Mouse (Mus musculus) MEL (cell line): ENCODE results near the gene Cd44. TPM values are rescaled to one million over a fixed set of nuclear protein-coding genes. Genes with fewer than 3 reads are reported as not detected.

Experiments used
- DNase-seq: peaks from one replicate; pipeline ENCODE4 v3.0.0; 2011; ENCODE audit warnings: low read depth, low spot score
- H3K27ac ChIP-seq: 2 replicates; pipeline ENCODE4 v1.5.1; 2012; ENCODE audit warnings: low read depth, mild to moderate bottlenecking, control low read depth, low read length, moderate library complexity; ENCODE audit not compliant: control insufficient read depth
- H3K27me3 ChIP-seq, 2 experiments: fragments of 150-350 bp in 1 of 2; sonication (generic) in 1 of 2; 2 replicates each; pipeline ENCODE4 v1.6.1; 2012; ENCODE audit warnings: low read length in 2 of 2, mild to moderate bottlenecking in 2 of 2, improper control_type of control experiment in 1 of 2, moderate library complexity in 1 of 2; ENCODE audit not compliant: insufficient read depth in 2 of 2, control insufficient read depth in 1 of 2
- H3K36me3 ChIP-seq, 2 experiments: 2 replicates each; pipeline ENCODE4 v1.6.1; 2012 to 2014; ENCODE audit warnings: low read length in 2 of 2, improper control_type of control experiment in 1 of 2, inconsistent platforms in 1 of 2, mild to moderate bottlenecking in 1 of 2; ENCODE audit not compliant: insufficient read depth in 2 of 2, control insufficient read depth in 1 of 2
- H3K4me1 ChIP-seq, 2 experiments: fragments of 150-350 bp in 1 of 2; sonication (generic) in 1 of 2; 2 replicates each; pipeline ENCODE4 v1.6.1; 2012; ENCODE audit warnings: low read length in 2 of 2, improper control_type of control experiment in 1 of 2, mild to moderate bottlenecking in 1 of 2; ENCODE audit not compliant: insufficient read depth in 2 of 2, control insufficient read depth in 1 of 2
- H3K4me3 ChIP-seq, 2 experiments: fragments of 150-350 bp in 1 of 2; sonication (generic) in 1 of 2; 2 replicates each; pipeline ENCODE4 v1.5.1; 2012; ENCODE audit warnings: low read depth in 2 of 2, low read length in 2 of 2, mild to moderate bottlenecking in 2 of 2, moderate library complexity in 2 of 2, control low read depth in 1 of 2, improper control_type of control experiment in 1 of 2; ENCODE audit not compliant: control insufficient read depth in 1 of 2, insufficient read depth in 1 of 2
- H3K79me2 ChIP-seq: 2 replicates; pipeline ENCODE4 v1.6.1; 2012; ENCODE audit warnings: mild to moderate bottlenecking, low read length, moderate library complexity; ENCODE audit not compliant: control insufficient read depth, poor library complexity, insufficient read depth
- H3K9ac ChIP-seq: 2 replicates; pipeline ENCODE4 v1.6.1; 2012; ENCODE audit warnings: low read depth, mild to moderate bottlenecking, control low read depth, low read length, moderate library complexity; ENCODE audit not compliant: control insufficient read depth, poor library complexity, severe bottlenecking
- H3K9me3 ChIP-seq: fragments of 150-350 bp; sonication (generic); replicated peaks from 2 replicates; pipeline ENCODE4 v1.6.1; 2012; ENCODE audit warnings: mild to moderate bottlenecking, low read length, improper control_type of control experiment, moderate library complexity; ENCODE audit not compliant: insufficient read depth
- CTCF ChIP-seq, 3 experiments: IDR thresholded peaks in 2 of 3; conservative IDR thresholded peaks in 1 of 3; 2 replicates each; pipeline ENCODE4 v1.5.1; 2011 to 2012; ENCODE audit warnings: low read length in 3 of 3, low read depth in 2 of 3, mild to moderate bottlenecking in 2 of 3, improper control_type of control experiment in 1 of 3, inconsistent platforms in 1 of 3, mixed read lengths in 1 of 3, moderate library complexity in 1 of 3; ENCODE audit not compliant: control insufficient read depth in 1 of 3, insufficient read depth in 1 of 3, poor library complexity in 1 of 3, severe bottlenecking in 1 of 3
- E2F4 ChIP-seq: IDR thresholded peaks from 2 replicates; pipeline ENCODE4 v1.6.1; 2011; ENCODE audit warnings: low read depth, low read length, improper control_type of control experiment, borderline replicate concordance
- EP300 ChIP-seq, 2 experiments: IDR thresholded peaks; 2 replicates each; pipeline ENCODE4 v1.6.1; 2011; ENCODE audit warnings: improper control_type of control experiment in 2 of 2, low read length in 2 of 2, low read depth in 1 of 2, mild to moderate bottlenecking in 1 of 2
- ETS1 ChIP-seq: IDR thresholded peaks from 2 replicates; pipeline ENCODE4 v1.6.1; 2012; ENCODE audit warnings: low read depth, mild to moderate bottlenecking, inconsistent platforms, low read length, improper control_type of control experiment, moderate library complexity
- GABPA ChIP-seq: IDR thresholded peaks from 2 replicates; pipeline ENCODE4 v1.6.1; 2012; ENCODE audit warnings: low read depth, mild to moderate bottlenecking, inconsistent platforms, low read length, improper control_type of control experiment, moderate library complexity
- GATA1 ChIP-seq: IDR thresholded peaks from 2 replicates; pipeline ENCODE4 v1.6.1; 2011; ENCODE audit warnings: low read depth, low read length, improper control_type of control experiment
- HCFC1 ChIP-seq: IDR thresholded peaks from 2 replicates; pipeline ENCODE4 v1.6.1; 2012; ENCODE audit warnings: low read depth, mild to moderate bottlenecking, inconsistent platforms, low read length, improper control_type of control experiment, moderate library complexity
- KAT2A ChIP-seq: conservative IDR thresholded peaks from 2 replicates; pipeline ENCODE4 v1.6.1; 2012; ENCODE audit warnings: low read depth, low read length, improper control_type of control experiment, inconsistent platforms
- MAZ ChIP-seq: IDR thresholded peaks from 2 replicates; pipeline ENCODE4 v1.6.1; 2012; ENCODE audit warnings: low read depth, mild to moderate bottlenecking, inconsistent platforms, low read length, improper control_type of control experiment
- MXI1 ChIP-seq: IDR thresholded peaks from 2 replicates; pipeline ENCODE4 v1.6.1; 2011; ENCODE audit warnings: mild to moderate bottlenecking, low read depth, low read length, improper control_type of control experiment
- MYB ChIP-seq: IDR thresholded peaks from 2 replicates; pipeline ENCODE4 v1.6.1; 2011; ENCODE audit warnings: mild to moderate bottlenecking, low read depth, low read length, improper control_type of control experiment
- MYC ChIP-seq: IDR thresholded peaks from 2 replicates; pipeline ENCODE4 v1.6.1; 2011; ENCODE audit warnings: low read depth, mild to moderate bottlenecking, low read length, improper control_type of control experiment, moderate library complexity
- NELFE ChIP-seq: IDR thresholded peaks from 2 replicates; pipeline ENCODE4 v1.6.1; 2011; ENCODE audit warnings: low read depth, low read length, improper control_type of control experiment
- RCOR1 ChIP-seq: IDR thresholded peaks from 2 replicates; pipeline ENCODE4 v1.6.1; 2012; ENCODE audit warnings: low read depth, mild to moderate bottlenecking, inconsistent platforms, low read length, improper control_type of control experiment
- SIN3A ChIP-seq: IDR thresholded peaks from 2 replicates; pipeline ENCODE4 v1.6.1; 2012; ENCODE audit warnings: low read length, improper control_type of control experiment, inconsistent platforms
- TBP ChIP-seq: IDR thresholded peaks from 2 replicates; pipeline ENCODE4 v1.8.0; 2011; ENCODE audit warnings: low read depth, low read length, improper control_type of control experiment
- UBTF ChIP-seq: IDR thresholded peaks from 2 replicates; pipeline ENCODE4 v1.6.1; 2012; ENCODE audit warnings: low read depth, mild to moderate bottlenecking, inconsistent platforms, low read length, improper control_type of control experiment, moderate library complexity, borderline replicate concordance; ENCODE audit not compliant: insufficient read depth
- USF1 ChIP-seq: IDR thresholded peaks from 2 replicates; pipeline ENCODE4 v1.6.1; 2014; ENCODE audit warnings: low read depth, mild to moderate bottlenecking, inconsistent platforms, low read length, improper control_type of control experiment, moderate library complexity
- ZKSCAN1 ChIP-seq: IDR thresholded peaks from 2 replicates; pipeline ENCODE4 v1.6.1; 2012; ENCODE audit warnings: low read depth, mild to moderate bottlenecking, inconsistent platforms, low read length, improper control_type of control experiment, moderate library complexity
- ZMIZ1 ChIP-seq: IDR thresholded peaks from 2 replicates; pipeline ENCODE4 v1.6.1; 2012; ENCODE audit warnings: low read depth, mild to moderate bottlenecking, inconsistent platforms, low read length, improper control_type of control experiment, moderate library complexity
- ZNF384 ChIP-seq: IDR thresholded peaks from 2 replicates; pipeline ENCODE4 v1.6.1; 2012; ENCODE audit warnings: low read depth, mild to moderate bottlenecking, inconsistent platforms, low read length, improper control_type of control experiment
- polyA plus RNA-seq, 2 experiments: library from polyadenylated mRNA; stranded (reverse) in 1 of 2; unstranded in 1 of 2; fragments of >175 nt in 1 of 2; fragments of >200 nt in 1 of 2; gene quantifications; 2 replicates each; pipeline versions ENCODE4 v1.2.1 to v1.2.4; 2012; ENCODE audit warnings: low replicate concordance in 2 of 2, low read depth in 1 of 2; ENCODE audit not compliant: insufficient read length in 2 of 2, insufficient read depth in 1 of 2, missing spikeins in 1 of 2
- total RNA-seq: library from RNA; depleted of rRNA; stranded (reverse); fragments of 300-350 nt; gene quantifications from 2 replicates; pipeline ENCODE4 v1.2.3, GENCODE M21; 2012

Cd44 gene
- total and polyA plus RNA-seq, 3 experiments, result 43.8 to 226 (median 53.9) TPM

DNA sequence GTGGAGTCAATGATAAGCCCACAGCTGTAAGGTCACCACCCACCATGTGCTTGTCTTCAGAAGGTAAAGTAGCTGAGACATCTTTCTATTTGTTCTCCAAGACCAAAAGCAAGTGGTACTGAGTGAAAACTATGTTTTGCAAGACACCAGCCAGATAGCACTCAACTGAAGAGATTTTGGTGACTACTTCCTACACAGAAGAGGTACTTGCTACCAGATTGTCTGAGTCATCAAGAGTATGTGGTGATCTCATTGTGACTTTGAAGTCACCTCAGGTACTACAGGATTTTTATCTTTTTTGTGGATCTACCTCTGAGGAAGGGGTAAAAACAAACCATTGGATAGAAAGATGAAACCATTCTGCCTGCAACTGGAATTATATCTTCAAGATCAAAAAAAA lies 69.9 kb downstream of the Cd44 start:
- no peak overlapping the region for H3K4me3 ChIP-seq
- H3K9me3 ChIP-seq, result no peaks in the 10 kb centered on the region
- TF ChIP-seq GATA1 (no peak), TBP (no peak), SIN3A (no peak), MYB (no peak)
- TF ChIP-seq, all 39 proteins: peak for 0
- Histone ChIP-seq H3K9ac (no peak overlapping the region), H3K36me3 (peaks cover 0 to 24% of the 10 kb centered on the region in 2 experiments; a peak in 2 of 4 replicates), H3K4me1 (no peaks in the 10 kb centered on the region), H3K79me2 (no peaks in the 10 kb centered on the region), H3K27ac (no peak overlapping the region), H3K27me3 (no peaks in the 10 kb centered on the region)
- DNase-seq, result no peak

DNA sequence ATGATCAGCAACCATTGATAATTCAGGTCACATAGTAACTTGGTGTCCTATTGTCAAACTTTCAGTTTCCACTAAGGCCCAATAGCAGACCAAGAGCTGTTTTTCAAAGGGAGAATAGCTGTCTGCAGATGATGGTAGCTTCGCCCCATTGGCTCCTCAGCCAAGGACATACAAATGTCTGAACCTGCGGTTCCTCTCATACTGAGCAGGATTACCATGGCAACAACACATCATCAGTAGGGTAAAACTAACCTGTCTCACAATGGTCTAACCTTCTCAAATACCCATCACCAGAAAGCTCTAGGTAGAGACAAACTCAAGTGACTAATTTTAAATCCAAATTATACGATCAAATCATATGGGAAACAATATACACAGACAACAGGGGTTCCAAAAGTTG lies 72.3 kb downstream of the Cd44 start:
- Histone ChIP-seq H3K79me2 (no peaks in the 10 kb centered on the region), H3K27ac (no peak overlapping the region), H3K4me1 (no peaks in the 10 kb centered on the region), H3K9me3 (no peaks in the 10 kb centered on the region), H3K36me3 (peaks cover 7 to 22% of the 10 kb centered on the region in 2 experiments; a peak in 3 of 4 replicates), H3K4me3 (no peak overlapping the region), H3K9ac (no peak overlapping the region), H3K27me3 (no peaks in the 10 kb centered on the region)
- no peak for DNase-seq
- no peak for TF ChIP-seq TBP
- TF ChIP-seq SIN3A, result no peak
- TF ChIP-seq GABPA, result no peak
- no peak for TF ChIP-seq RCOR1
- no peak for TF ChIP-seq HCFC1

DNA sequence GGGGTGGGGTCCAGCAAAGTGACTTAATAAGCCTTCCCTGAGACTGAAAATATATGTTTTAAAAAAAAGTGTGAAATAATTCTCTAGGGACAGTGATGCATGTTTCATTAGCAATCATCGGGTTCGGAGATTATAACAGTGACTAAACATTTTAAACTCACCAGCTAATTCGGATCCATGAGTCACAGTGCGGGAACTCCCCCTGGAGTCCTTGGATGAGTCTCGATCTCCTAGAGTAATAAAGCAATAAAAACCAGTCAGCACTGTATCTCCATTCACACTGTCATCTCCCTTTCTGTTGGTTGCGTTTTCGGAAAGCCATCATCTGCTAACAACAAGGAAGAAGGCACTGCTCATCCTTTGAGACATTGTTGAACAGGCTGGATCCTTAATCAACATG lies 73.1 kb downstream of the Cd44 start:
- H3K4me3 ChIP-seq, result no peak overlapping the region
- DNase-seq, result no peak
- H3K36me3 ChIP-seq, result peaks cover 7 to 25% of the 10 kb centered on the region in 2 experiments; a peak in 3 of 4 replicates
- TF ChIP-seq MYB (no peak), CTCF (IDR thresholded peaks at IDR 0.05 in 2 of 3, conservative IDR thresholded peaks at IDR 0.05 in 1 of 3; ENCODE audit: control insufficient read depth in 1 of 3, insufficient read depth in 1 of 3, low read depth in 2 of 3, low read length in 3 of 3, poor library complexity in 1 of 3, severe bottlenecking in 1 of 3) (no peak), ETS1 (no peak)
- H3K27ac ChIP-seq, result no peak overlapping the region
- no peaks in the 10 kb centered on the region for H3K9me3 ChIP-seq
- no peaks in the 10 kb centered on the region for H3K79me2 ChIP-seq
- no peaks in the 10 kb centered on the region for H3K27me3 ChIP-seq
- no peaks in the 10 kb centered on the region for H3K4me1 ChIP-seq
- H3K9ac ChIP-seq, result no peak overlapping the region

DNA sequence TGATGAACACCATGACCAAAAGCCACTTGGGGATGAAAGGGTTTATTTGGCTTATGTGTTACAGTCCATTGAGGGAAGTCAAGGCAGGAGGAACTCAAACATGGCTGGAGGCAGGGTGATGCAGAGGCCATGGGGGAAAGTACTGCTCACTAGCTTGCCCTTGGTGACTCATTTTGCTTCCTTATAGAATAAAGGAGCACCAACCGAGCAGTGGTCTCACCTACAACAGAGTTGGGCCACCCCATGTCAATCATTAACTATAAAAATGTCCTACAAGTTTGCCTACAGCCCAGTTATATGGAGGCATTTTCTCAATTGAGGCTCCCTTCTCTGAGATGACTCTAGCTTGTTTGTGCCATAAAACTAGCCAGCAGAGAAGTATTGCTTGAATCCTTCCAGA lies 73.6 kb downstream of the Cd44 start:
- TF ChIP-seq E2F4, result no peak
- no peak for TF ChIP-seq NELFE
- TF ChIP-seq ZKSCAN1, result no peak
- no peak for TF ChIP-seq CTCF (IDR thresholded peaks at IDR 0.05 in 2 of 3, conservative IDR thresholded peaks at IDR 0.05 in 1 of 3; ENCODE audit: control insufficient read depth in 1 of 3, insufficient read depth in 1 of 3, low read depth in 2 of 3, low read length in 3 of 3, poor library complexity in 1 of 3, severe bottlenecking in 1 of 3)
- no peak for TF ChIP-seq SIN3A
- no peak for TF ChIP-seq MYB
- no peak for TF ChIP-seq UBTF
- no peak for TF ChIP-seq GABPA
- no peak for TF ChIP-seq ZMIZ1
- no peak for TF ChIP-seq KAT2A
- TF ChIP-seq MYC, result no peak
- TF ChIP-seq RCOR1, result no peak
- TF ChIP-seq MAZ, result no peak
- TF ChIP-seq MXI1, result no peak
- TF ChIP-seq USF1, result no peak
- no peak for TF ChIP-seq EP300 (IDR thresholded peaks at IDR 0.05; ENCODE audit: low read depth in 1 of 2, low read length in 2 of 2)
- TF ChIP-seq ZNF384, result no peak
- TF ChIP-seq, all 39 proteins: peak for 0
- Histone ChIP-seq H3K36me3 (peaks cover 7 to 22% of the 10 kb centered on the region in 2 experiments; a peak in 3 of 4 replicates), H3K4me3 (no peak overlapping the region), H3K9me3 (no peaks in the 10 kb centered on the region), H3K27ac (no peak overlapping the region), H3K9ac (no peak overlapping the region), H3K79me2 (no peaks in the 10 kb centered on the region), H3K27me3 (no peaks in the 10 kb centered on the region), H3K4me1 (no peaks in the 10 kb centered on the region)
- no peak for DNase-seq
